In the genomic region with DNA sequence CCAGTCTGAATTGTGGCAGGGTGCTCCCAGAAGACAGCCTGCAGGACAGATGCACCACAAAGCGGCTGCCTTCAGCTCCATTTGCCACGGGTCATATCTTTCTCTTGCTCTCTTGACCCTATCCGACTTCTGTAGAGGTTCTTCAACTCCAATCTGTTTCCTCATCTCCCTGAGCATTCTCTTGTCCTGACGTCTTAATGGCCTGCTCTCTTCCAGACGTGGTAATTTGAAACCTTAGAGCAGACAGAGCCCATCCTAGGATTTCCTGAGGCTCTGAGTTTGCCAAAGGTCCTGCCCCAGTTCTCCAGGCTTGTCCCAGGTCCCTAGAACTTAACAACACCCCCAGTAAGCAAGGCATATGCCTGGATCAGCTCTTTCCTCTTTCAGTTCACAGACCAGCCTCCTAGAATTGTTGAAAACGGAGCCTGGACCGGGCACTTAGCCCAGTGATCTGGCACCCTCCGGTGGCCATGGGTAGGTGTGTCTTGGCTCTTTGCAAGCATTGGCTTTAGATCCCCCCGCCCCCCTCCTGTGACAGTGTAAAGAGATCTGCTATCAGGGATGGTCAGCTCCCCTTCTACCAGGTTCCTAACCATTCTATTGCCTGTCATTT, we compare ENCODE assay signal across 8 mouse cellular contexts. TPM values are rescaled to one million over a fixed set of nuclear protein-coding genes. Genes with fewer than 3 reads are reported as not detected.
DNase-seq lines count a peak whose midpoint lies in the region; ATAC-seq and TF ChIP-seq lines count a peak whose summit lies in the region.

No protein-coding gene starts in this region.

- H3K27me3 ChIP-seq in MEL (ENCODE audit: control insufficient read depth in 1 of 2, insufficient read depth in 2 of 2, low read length in 2 of 2), result no peaks in the 10 kb centered on the region
- H3K27me3 ChIP-seq in kidney, adult 2 months (replicated peaks; ENCODE audit: control insufficient read depth, insufficient read depth, low read length), result no peaks in the 10 kb centered on the region
- no peaks in the 10 kb centered on the region for H3K27me3 ChIP-seq in liver, postnatal 0 days (ENCODE audit: insufficient read depth, low read length)

- H3K4me1 ChIP-seq in MEL (ENCODE audit: control insufficient read depth in 1 of 2, insufficient read depth in 2 of 2, low read length in 2 of 2), result peaks cover 21 to 46% of the 10 kb centered on the region in 2 experiments
- H3K4me1 ChIP-seq in kidney, adult 2 months (ENCODE audit: control insufficient read depth, insufficient read depth, low read length), result no peaks in the 10 kb centered on the region
- peaks cover 23% of the 10 kb centered on the region for H3K4me1 ChIP-seq in liver, postnatal 0 days (ENCODE audit: insufficient read depth)

- 7% methylated on average over 9 of the region's 9 CpGs for WGBS in kidney, adult 2 months
- WGBS in liver, postnatal 0 days (ENCODE audit: insufficient replicate concordance), result 12% methylated on average over 9 of the region's 9 CpGs

- peaks cover 0 to 42% of the 10 kb centered on the region in 2 experiments; a peak in 2 of 4 replicates for H3K36me3 ChIP-seq in MEL (ENCODE audit: control insufficient read depth in 1 of 2, insufficient read depth in 2 of 2, low read length in 2 of 2)
- H3K36me3 ChIP-seq in kidney, adult 2 months (ENCODE audit: control insufficient read depth, insufficient read depth, low read length), result no peaks in the 10 kb centered on the region
- H3K36me3 ChIP-seq in liver, postnatal 0 days (replicated peaks; ENCODE audit: insufficient read depth, low read length), result no peaks in the 10 kb centered on the region

- no peaks in the 10 kb centered on the region for H3K9me3 ChIP-seq in MEL (replicated peaks; ENCODE audit: insufficient read depth, low read length)
- no peaks in the 10 kb centered on the region for H3K9me3 ChIP-seq in liver, postnatal 0 days (ENCODE audit: low read length)

- DNase-seq in 3T3-L1 (ENCODE audit: low read depth, low spot score) (peak; percentile 90), MEL (ENCODE audit: low read depth, low spot score) (peak; percentile 86)
- DNase-seq in cerebellum, adult 9-11 months, result peak; percentile 38
- DNase-seq in gastrocnemius, postnatal 25 days, result peak; percentile 68
- DNase-seq in kidney, adult 2 months, result peak; percentile 84
- peak; percentile 84 for DNase-seq in liver, postnatal 0 days
- peak; percentile 26 for DNase-seq in retina, adult 2 months (ENCODE audit: low read depth, low spot score)
- DNase-seq in urinary bladder, postnatal 36 days (ENCODE audit: low spot score in 2 of 2), result peak; percentile 37 to 68

- TF ChIP-seq POLR2A in MEL (IDR thresholded peaks at IDR 0.05; ENCODE audit: control insufficient read depth in 1 of 2, insufficient read depth in 1 of 2, low read depth in 1 of 2, low read length in 2 of 2, poor library complexity in 1 of 2), result no peak
- no peak for TF ChIP-seq POLR2A in kidney, adult 2 months (IDR thresholded peaks at IDR 0.05; ENCODE audit: low read depth, low read length)

- no peaks in the 10 kb centered on the region for H3K79me2 ChIP-seq in MEL (ENCODE audit: control insufficient read depth, insufficient read depth, low read length, poor library complexity)

- H3K4me3 ChIP-seq in MEL (ENCODE audit: control insufficient read depth in 1 of 2, insufficient read depth in 1 of 2, low read depth in 2 of 2, low read length in 2 of 2), result peak overlapping the region; percentile 35 to 53
- H3K4me3 ChIP-seq in kidney, adult 2 months (ENCODE audit: insufficient read depth, low read depth, low read length), result no peak overlapping the region
- no peak overlapping the region for H3K4me3 ChIP-seq in liver, postnatal 0 days (ENCODE audit: low read depth, low read length)

- H3K9ac ChIP-seq in MEL (ENCODE audit: control insufficient read depth, low read depth, low read length, poor library complexity, severe bottlenecking), result peak overlapping the region; percentile 61
- no peak overlapping the region for H3K9ac ChIP-seq in liver, postnatal 0 days (replicated peaks)

- H3K27ac ChIP-seq in MEL (ENCODE audit: control insufficient read depth, low read depth, low read length), result peak overlapping the region; percentile 40
- no peak overlapping the region for H3K27ac ChIP-seq in kidney, adult 2 months (ENCODE audit: insufficient read depth, low read depth, low read length)
- H3K27ac ChIP-seq in liver, postnatal 0 days (ENCODE audit: low read depth), result 0 out of 2 replicates have a peak overlapping the region, but pooled peaks have one; percentile 46

- TF ChIP-seq RAD21 in MEL (IDR thresholded peaks at IDR 0.05; ENCODE audit: low read depth, low read length), result peak; percentile 78

- ATAC-seq in liver, postnatal 0 days, result peak; percentile 88

- peak in 2 of 3 experiments; percentile 71 to 72; a peak in 5 of 6 replicates for TF ChIP-seq CTCF in MEL (IDR thresholded peaks at IDR 0.05 in 2 of 3, conservative IDR thresholded peaks at IDR 0.05 in 1 of 3; ENCODE audit: control insufficient read depth in 1 of 3, insufficient read depth in 1 of 3, low read depth in 2 of 3, low read length in 3 of 3, poor library complexity in 1 of 3, severe bottlenecking in 1 of 3)
- TF ChIP-seq CTCF in kidney, adult 2 months (conservative IDR thresholded peaks at IDR 0.05; ENCODE audit: insufficient read depth, insufficient read length, low read depth, low read length), result peak; percentile 71
- peak; percentile 81 for TF ChIP-seq CTCF in liver, postnatal 0 days (IDR thresholded peaks at IDR 0.05; ENCODE audit: low read depth)

- peak overlapping the region; percentile 61 for H3K4me2 ChIP-seq in liver, postnatal 0 days (ENCODE audit: low read depth, low read length)

- TF ChIP-seq EP300 in MEL (IDR thresholded peaks at IDR 0.05; ENCODE audit: low read depth in 1 of 2, low read length in 2 of 2), result 0 out of 4 replicates have a peak, but pooled peaks have one; percentile 11 to 37
- TF ChIP-seq EP300 in liver, postnatal 0 days (IDR thresholded peaks at IDR 0.05; ENCODE audit: low read depth), result no peak

TF ChIP-seq in MEL, 35 proteins besides CTCF, POLR2A, EP300 and RAD21 (continues in another document):
- TF ChIP-seq TBP (IDR thresholded peaks at IDR 0.05; ENCODE audit: low read depth, low read length) (no peak), GATA1 (IDR thresholded peaks at IDR 0.05; ENCODE audit: low read depth, low read length) (peak; percentile 18; the same call in 1 of the 2 replicates), ZNF384 (IDR thresholded peaks at IDR 0.05; ENCODE audit: low read depth, low read length) (no peak), TAL1 (IDR thresholded peaks at IDR 0.05; ENCODE audit: low read length) (no peak), MYC (IDR thresholded peaks at IDR 0.05; ENCODE audit: low read depth, low read length) (no peak), CHD2 (IDR thresholded peaks at IDR 0.05; ENCODE audit: low read length) (no peak), KAT2A (conservative IDR thresholded peaks at IDR 0.05; ENCODE audit: low read depth, low read length) (no peak), HCFC1 (IDR thresholded peaks at IDR 0.05; ENCODE audit: low read depth, low read length) (0 out of 2 replicates have a peak, but pooled peaks have one; percentile 30), USF1 (IDR thresholded peaks at IDR 0.05; ENCODE audit: low read depth, low read length) (no peak), ZKSCAN1 (IDR thresholded peaks at IDR 0.05; ENCODE audit: low read depth, low read length) (no peak), NELFE (IDR thresholded peaks at IDR 0.05; ENCODE audit: low read depth, low read length) (no peak), USF2 (IDR thresholded peaks at IDR 0.05; ENCODE audit: borderline replicate concordance in 1 of 2, insufficient read depth in 1 of 2, low read depth in 1 of 2, low read length in 2 of 2) (no peak), ELF1 (IDR thresholded peaks at IDR 0.05; ENCODE audit: low read depth, low read length) (no peak), NRF1 (IDR thresholded peaks at IDR 0.05; ENCODE audit: insufficient read depth, low read depth, low read length, poor library complexity, severe bottlenecking) (no peak), MAFK (IDR thresholded peaks at IDR 0.05; ENCODE audit: borderline replicate concordance, low read depth, low read length) (no peak), JUND (IDR thresholded peaks at IDR 0.05; ENCODE audit: low read depth, low read length) (no peak), BHLHE40 (IDR thresholded peaks at IDR 0.05; ENCODE audit: borderline replicate concordance, low read depth, low read length) (no peak), RCOR1 (IDR thresholded peaks at IDR 0.05; ENCODE audit: low read depth, low read length) (no peak; the same call in 1 of the 2 replicates), MAX (IDR thresholded peaks at IDR 0.05; ENCODE audit: low read length) (no peak), ZC3H11A (IDR thresholded peaks at IDR 0.05; ENCODE audit: low read depth, low read length) (peak; percentile 51; the same call in 1 of the 2 replicates), MYB (IDR thresholded peaks at IDR 0.05; ENCODE audit: low read depth, low read length) (no peak), GABPA (IDR thresholded peaks at IDR 0.05; ENCODE audit: low read depth, low read length) (no peak), SIN3A (IDR thresholded peaks at IDR 0.05; ENCODE audit: low read length) (peak; percentile 28; the same call in 1 of the 2 replicates), MAZ (IDR thresholded peaks at IDR 0.05; ENCODE audit: low read depth, low read length) (peak; percentile 46; the same call in 1 of the 2 replicates), POLR2AphosphoS2 (IDR thresholded peaks at IDR 0.05; ENCODE audit: low read length) (no peak), CHD1 (IDR thresholded peaks at IDR 0.05; ENCODE audit: low read depth, low read length) (peak; percentile 56; the same call in 1 of the 2 replicates), POLR2AphosphoS5 (IDR thresholded peaks at IDR 0.05; ENCODE audit: borderline replicate concordance, low read depth, low read length) (no peak), E2F4 (IDR thresholded peaks at IDR 0.05; ENCODE audit: borderline replicate concordance, low read depth, low read length) (no peak), MXI1 (IDR thresholded peaks at IDR 0.05; ENCODE audit: low read depth, low read length) (no peak), TCF12 (IDR thresholded peaks at IDR 0.05; ENCODE audit: low read depth, low read length) (0 out of 2 replicates have a peak, but pooled peaks have one; percentile 11), ETS1 (IDR thresholded peaks at IDR 0.05; ENCODE audit: low read depth, low read length) (peak; percentile 42; the same call in 1 of the 2 replicates), SMC3 (IDR thresholded peaks at IDR 0.05; ENCODE audit: low read depth, low read length) (peak; percentile 65)

RNA-seq across cellular contexts. Expression of gene Med13, which starts 38.2 kb away (rescaled TPM):
- total RNA-seq in MEL (2012; rRNA removed), result 26.4 and 34.8 TPM in 2 replicates
- polyA plus RNA-seq in MEL (2012; ENCODE audit: insufficient read depth in 1 of 2, insufficient read length in 2 of 2, low read depth in 1 of 2, low replicate concordance in 2 of 2, missing spikeins in 1 of 2), result 100 to 1,000 TPM in 1 of 2 experiments, 10 to 100 TPM in 1; 23.3 to 114 TPM
- 10 to 100 TPM; 33.2 to 35.2 TPM for total RNA-seq in gastrocnemius, postnatal 25 days (2021)
- polyA plus RNA-seq in kidney, adult 2 months (2012; rRNA removed), result 19.1 and 19.4 TPM in 2 replicates
- 2.9 and 3.6 TPM in 2 replicates for polyA plus RNA-seq in liver, postnatal 0 days (2015; fragmentation: Nextera tagmentation; extraction: Ambion mirVana)

Comparison
In these comparisons a context has a peak if more than half of its experiments do, and no peak if none do; other contexts are left out.
1. DNase-seq: peak in every context shown above with its lines; median percentile 90 in 3T3-L1; 86 in MEL; 84 in kidney, adult 2 months; 84 in liver, postnatal 0 days; 68 in gastrocnemius, postnatal 25 days; 52 in urinary bladder, postnatal 36 days; 38 in cerebellum, adult 9-11 months; 26 in retina, adult 2 months.
2. H3K4me3 ChIP-seq: peak in MEL (2 of 2); none in kidney, adult 2 months (single experiment) and liver, postnatal 0 days (single experiment).
3. Peak in every context shown above with its lines, with median percentiles within 50 percentile points of each other: CTCF ChIP-seq.